Mouse (Mus musculus) fat pad, adult 2 months (tissue): Measurements from ENCODE around the gene Tceanc.

Experiments
- DNase-seq: peaks from one replicate; pipeline ENCODE4 v3.0.0-alpha.2; 2011; ENCODE audit warnings: low read depth, low spot score; ENCODE audit errors: extremely low read depth

The Tceanc gene

GRCm38 (mm10) chrX:166497771-166498170 lies 20.6 kb downstream of the Tceanc start:
- no peak for DNase-seq

- DNase-seq: no peak
Observed at GRCm38 (mm10) chrX:166495052-166495451, 23.3 kb downstream of the Tceanc start.

DNA sequence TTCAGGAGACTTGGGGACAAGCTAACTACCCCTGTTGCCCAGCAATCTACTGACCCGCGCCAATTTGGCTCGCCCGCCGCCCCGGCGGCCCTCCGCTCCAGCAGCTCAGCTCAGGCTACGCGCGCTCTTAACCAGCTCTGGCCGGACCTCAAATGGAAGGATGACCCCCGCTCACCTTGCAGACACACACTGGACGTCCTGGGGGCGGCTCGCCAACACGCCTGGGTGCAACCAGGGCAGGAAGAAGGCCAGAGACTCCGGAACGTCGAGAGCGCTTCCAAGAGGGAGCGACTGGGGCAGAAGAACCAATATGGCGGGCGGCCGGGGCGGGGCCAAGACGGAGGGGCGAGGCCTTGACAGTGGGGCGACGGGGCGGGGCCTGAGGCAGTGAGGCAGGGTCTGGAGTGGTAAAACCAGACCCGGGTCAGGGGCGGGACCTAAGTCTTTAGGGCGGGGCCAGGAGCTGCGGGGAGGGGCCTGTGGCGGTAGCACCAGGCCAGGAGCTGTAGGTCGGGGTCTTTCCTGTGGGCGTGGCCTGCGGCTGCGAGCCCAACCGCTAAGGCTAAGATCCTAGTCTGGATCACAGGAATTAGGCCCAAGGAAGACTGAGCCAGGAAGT lies 38.9 kb downstream of the Tceanc start, which contains the start of gene Rab9:
Gene Rab9, minus strand, starts transcription at position 503 of the 619 bp plus-strand sequence.
- no peak for DNase-seq

DNA sequence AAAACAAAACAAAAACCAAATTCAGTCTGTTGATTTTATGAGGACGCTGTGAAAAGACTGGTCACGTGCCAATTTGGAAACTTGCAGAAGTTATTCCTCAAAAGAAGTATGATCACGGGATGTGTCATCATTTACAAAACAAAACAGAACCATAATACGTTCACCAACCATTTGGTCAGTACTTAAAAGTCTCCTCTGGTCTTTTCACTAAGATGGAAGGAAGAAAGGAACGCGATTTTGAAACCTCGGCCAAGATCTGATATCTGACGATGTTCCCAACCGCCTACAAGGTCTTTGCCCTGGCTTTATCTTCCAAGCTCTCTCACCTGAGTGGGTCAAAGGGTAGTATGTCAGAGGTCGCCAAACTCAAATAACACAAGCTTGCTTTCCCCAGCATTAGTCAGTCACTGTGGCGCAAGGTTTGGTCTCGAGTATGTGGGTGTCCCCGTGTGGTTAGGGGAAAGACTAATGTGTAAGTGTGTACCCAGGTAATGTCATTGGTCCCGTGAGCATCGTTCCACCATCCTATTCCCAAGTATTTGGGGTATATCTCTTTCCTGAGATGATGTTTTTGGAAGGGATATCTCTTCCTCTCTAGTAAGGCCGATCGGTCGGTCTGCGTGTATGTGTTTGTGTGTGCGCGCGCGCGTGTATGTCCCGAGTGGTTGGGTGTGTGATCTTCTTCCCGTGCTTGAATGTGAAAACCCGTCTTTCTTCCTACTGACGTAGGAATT lies 39.6 kb downstream of the Tceanc start:
- peak; percentile 81 for DNase-seq

GRCm38 (mm10) chrX:166477393-166477792 lies 41.0 kb downstream of the Tceanc start:
- no peak for DNase-seq

GRCm38 (mm10) chrX:166472612-166473011 lies 45.8 kb downstream of the Tceanc start:
- no peak for DNase-seq

DNA sequence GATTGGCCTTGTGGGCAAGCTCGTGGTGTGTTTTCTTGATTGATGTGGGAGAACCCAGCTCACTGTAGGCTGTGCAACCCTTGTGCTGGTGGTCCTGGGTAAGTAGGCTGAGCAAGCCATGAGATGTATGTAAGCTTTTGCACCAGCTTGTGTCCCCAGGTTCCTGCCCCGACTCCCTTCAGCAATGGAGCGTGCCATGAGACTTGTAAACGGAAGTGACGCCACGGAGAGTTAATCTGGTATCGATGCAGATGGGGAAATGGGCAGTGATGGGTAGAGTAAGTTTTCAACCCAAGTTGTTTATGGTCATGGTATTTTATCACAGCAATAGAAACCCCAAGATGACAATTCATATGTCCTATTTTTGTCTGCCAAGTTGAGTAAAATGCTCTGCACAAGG lies 50.0 kb downstream of the Tceanc start:
- no peak for DNase-seq

DNA sequence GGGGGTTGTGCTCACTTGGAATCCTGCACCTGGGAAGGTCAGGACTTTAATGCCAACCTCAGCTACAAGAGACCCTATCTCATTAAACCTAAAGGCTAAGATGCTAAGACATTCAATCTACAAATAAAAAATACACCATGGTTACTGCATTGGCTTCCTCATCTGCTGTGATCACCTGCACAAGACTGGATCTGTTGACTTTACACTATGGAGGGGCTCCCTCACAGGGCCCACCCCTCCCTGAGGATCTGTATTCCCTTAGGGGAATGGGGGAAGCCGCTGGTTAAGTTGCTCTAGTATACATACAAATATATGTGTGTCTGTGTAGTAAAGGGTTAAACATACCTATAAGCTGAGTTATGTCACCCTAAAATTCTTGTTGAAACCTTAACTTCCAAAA lies 62.8 kb downstream of the Tceanc start:
- DNase-seq: no peak

- no peak for DNase-seq
Observed at GRCm38 (mm10) chrX:166454331-166454730, 64.0 kb downstream of the Tceanc start.

DNA sequence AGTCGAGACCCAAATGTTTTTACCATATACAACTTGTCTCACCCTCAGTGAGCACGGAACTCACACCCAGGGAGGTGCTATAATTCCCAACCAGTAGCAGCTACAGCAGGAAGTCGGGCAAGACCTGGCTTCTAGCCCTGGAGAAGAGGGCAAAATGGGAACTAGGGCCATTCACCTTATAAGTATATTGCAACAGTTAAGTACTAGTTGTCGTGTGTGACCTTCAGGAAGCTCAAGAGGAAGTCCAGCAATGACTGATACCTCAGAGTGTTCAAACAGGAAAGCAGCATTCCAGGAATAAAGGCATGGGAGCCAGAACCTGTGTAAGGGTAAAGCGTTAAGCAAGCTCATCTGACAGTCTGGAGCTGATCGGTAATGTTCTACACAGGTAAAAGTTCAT lies 64.8 kb downstream of the Tceanc start:
- DNase-seq: no peak
